Mouse (Mus musculus) G1E (cell line): ENCODE measurements at regions not wholly inside any gene's neighbourhood (a gene's known extent, or its start where the extent isn't known, plus 50 kb on each side); places are given as distances from the start of the nearest gene placed in this dataset.

Source experiments
- ATAC-seq: 2 replicates; pipeline ENCODE4 v1.8.0; 2016; ENCODE audit warnings: mild to moderate bottlenecking; ENCODE audit not compliant: insufficient number of reproducible peaks, poor library complexity, low FRiP score, severe bottlenecking; ENCODE audit errors: extremely low read depth
- DNase-seq: peaks from one replicate; pipeline ENCODE4 v3.0.0; 2012; ENCODE audit warnings: low spot score
- H3K27me3 ChIP-seq: 2 replicates; pipeline ENCODE4 v1.6.1; 2012; ENCODE audit warnings: mild to moderate bottlenecking, low read length, inconsistent platforms; ENCODE audit not compliant: insufficient read depth
- H3K36me3 ChIP-seq: replicated peaks from 2 replicates; pipeline ENCODE3; 2012; ENCODE audit warnings: mild to moderate bottlenecking, inconsistent platforms
- H3K4me1 ChIP-seq: 2 replicates; pipeline ENCODE4 v1.6.1; 2012; ENCODE audit warnings: low read depth, low read length, inconsistent platforms, mixed read lengths; ENCODE audit not compliant: insufficient read depth
- H3K4me3 ChIP-seq: 2 replicates; pipeline ENCODE4 v1.5.1; 2012; ENCODE audit warnings: low read depth, mild to moderate bottlenecking, inconsistent platforms, low read length, moderate library complexity, mixed read lengths
- H3K9me3 ChIP-seq: replicated peaks from 2 replicates; pipeline ENCODE4 v1.6.1; 2012; ENCODE audit warnings: inconsistent platforms
- CTCF ChIP-seq: IDR thresholded peaks from 2 replicates; pipeline ENCODE4 v1.5.1; 2012; ENCODE audit warnings: low read depth, low read length, inconsistent platforms, mixed read lengths
- GATA1 ChIP-seq: IDR thresholded peaks from 2 replicates; pipeline ENCODE4 v1.6.1; 2012; ENCODE audit warnings: borderline replicate concordance, low read length, inconsistent platforms, mixed read lengths
- GATA2 ChIP-seq: IDR thresholded peaks from 2 replicates; pipeline ENCODE4 v1.6.1; 2012; ENCODE audit warnings: low read depth, low read length, inconsistent platforms, borderline replicate concordance
- POLR2AphosphoS5 ChIP-seq: IDR thresholded peaks from 2 replicates; pipeline ENCODE4 v1.6.1; 2012; ENCODE audit warnings: low read depth, low read length, inconsistent platforms; ENCODE audit not compliant: insufficient replicate concordance
- TAL1 ChIP-seq: conservative IDR thresholded peaks from 2 replicates; pipeline ENCODE4 v1.6.1; 2012; ENCODE audit warnings: low read depth, low read length, inconsistent platforms, mixed read lengths

DNA sequence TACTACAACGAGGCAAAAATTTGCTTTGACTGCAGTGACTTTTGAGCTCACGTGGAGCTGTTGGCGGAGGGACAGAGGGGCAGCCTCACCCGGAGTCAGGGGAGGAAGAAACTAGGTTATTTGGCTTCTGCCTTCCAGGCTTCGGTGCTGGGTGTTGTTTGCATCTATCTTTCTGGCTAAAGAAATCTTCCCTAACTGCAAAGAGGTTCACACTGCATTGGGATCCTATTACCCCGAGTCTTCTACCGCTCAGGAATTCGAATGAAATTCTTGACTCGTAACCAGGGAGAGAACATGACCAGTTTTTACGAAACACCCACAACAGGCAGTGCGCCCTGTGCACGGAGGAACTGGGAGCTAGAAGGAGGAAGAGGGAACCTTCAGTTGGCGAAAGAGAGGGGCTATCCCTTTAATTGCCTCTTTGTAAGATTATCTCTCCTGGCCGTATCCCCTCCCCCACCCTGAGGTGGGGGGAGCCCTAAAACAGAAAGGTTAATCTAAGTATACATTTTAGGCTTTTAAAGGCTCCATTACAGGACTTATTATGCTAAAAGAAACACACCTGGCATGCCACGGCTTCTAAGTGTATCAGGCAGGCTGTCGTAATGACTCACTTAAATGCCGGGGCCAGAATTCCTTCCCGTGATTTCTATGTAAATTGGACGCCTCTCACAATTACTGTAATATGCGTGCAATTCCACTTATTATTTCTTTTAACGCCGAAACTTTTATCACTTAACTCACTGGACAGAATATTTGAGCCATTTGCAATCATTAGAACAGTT lies 115.5 kb upstream of the A230072I06Rik start:
- Histone ChIP-seq H3K4me1 (no peaks in the 10 kb centered on the region), H3K36me3 (no peaks in the 10 kb centered on the region), H3K9me3 (no peaks in the 10 kb centered on the region), H3K27me3 (no peaks in the 10 kb centered on the region), H3K4me3 (no peak overlapping the region)
- no peak for TF ChIP-seq GATA2
- no peak for TF ChIP-seq TAL1
- DNase-seq (no peak), ATAC-seq (no peak)

GRCm38 (mm10) chr8:12165487-12166152 lies 113.0 kb upstream of the A230072I06Rik start:
- no peaks in the 10 kb centered on the region for H3K36me3 ChIP-seq
- no peaks in the 10 kb centered on the region for H3K27me3 ChIP-seq
- no peak overlapping the region for H3K4me3 ChIP-seq
- DNase-seq (no peak), ATAC-seq (no peak)
- H3K4me1 ChIP-seq = no peaks in the 10 kb centered on the region
- H3K9me3 ChIP-seq = no peaks in the 10 kb centered on the region
- TF ChIP-seq TAL1 (no peak), GATA1 (no peak), GATA2 (no peak), POLR2AphosphoS5 (no peak)

DNA sequence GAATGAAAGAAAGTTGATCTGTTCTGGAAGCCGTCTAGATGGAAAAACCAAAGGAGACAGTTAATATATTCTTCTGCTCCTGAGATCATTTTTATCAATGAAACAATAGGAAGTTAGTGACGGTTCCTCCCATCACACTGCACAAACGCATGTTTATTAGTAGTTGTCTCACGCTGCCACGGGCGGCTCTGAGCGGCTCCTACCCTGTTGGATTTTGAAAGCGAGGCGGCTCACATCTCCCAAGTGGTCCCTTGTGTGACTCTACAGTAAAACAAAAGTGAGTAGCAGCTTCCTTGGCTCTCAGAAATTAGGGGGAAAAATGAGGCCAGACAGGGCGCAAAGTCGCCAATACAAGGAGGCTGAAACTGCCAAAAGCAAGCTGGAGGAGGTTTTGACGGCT lies 106.8 kb upstream of the A230072I06Rik start:
- ATAC-seq (no peak), DNase-seq (no peak)
- Histone ChIP-seq H3K9me3 (no peaks in the 10 kb centered on the region), H3K27me3 (no peaks in the 10 kb centered on the region), H3K4me1 (no peaks in the 10 kb centered on the region), H3K36me3 (no peaks in the 10 kb centered on the region), H3K4me3 (no peak overlapping the region)
- no peak for TF ChIP-seq CTCF
- TF ChIP-seq POLR2AphosphoS5 = no peak
- TF ChIP-seq GATA1 = no peak
- no peak for TF ChIP-seq GATA2
- no peak for TF ChIP-seq TAL1

DNA sequence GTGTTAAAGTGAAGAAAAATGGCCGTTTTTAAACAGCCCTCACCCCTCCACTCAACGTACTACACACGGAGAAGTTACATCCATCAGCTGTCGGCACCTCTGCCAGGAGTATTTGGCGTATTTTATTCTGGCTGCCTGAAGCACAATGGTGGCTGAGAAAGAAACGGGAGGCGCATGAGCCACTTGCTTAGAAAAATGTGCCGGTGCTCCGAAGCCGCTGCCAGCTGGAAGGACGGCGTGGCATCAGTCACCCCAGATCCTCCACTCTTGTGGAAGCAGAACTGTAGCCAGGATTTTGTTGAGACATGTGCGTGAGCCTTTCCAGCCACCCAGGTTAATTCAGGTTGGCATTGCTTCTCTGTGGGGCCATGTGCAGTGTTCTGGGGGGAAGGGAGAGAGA lies 103.1 kb upstream of the A230072I06Rik start:
- no peaks in the 10 kb centered on the region for H3K36me3 ChIP-seq
- DNase-seq (no peak), ATAC-seq (no peak)
- H3K4me1 ChIP-seq = no peaks in the 10 kb centered on the region
- no peaks in the 10 kb centered on the region for H3K9me3 ChIP-seq
- TF ChIP-seq CTCF = no peak
- TF ChIP-seq TAL1 = no peak
- no peak overlapping the region for H3K4me3 ChIP-seq
- no peaks in the 10 kb centered on the region for H3K27me3 ChIP-seq

GRCm38 (mm10) chr8:12184666-12185065 lies 94.0 kb upstream of the A230072I06Rik start:
- Histone ChIP-seq H3K9me3 (no peaks in the 10 kb centered on the region), H3K4me1 (no peaks in the 10 kb centered on the region), H3K36me3 (no peaks in the 10 kb centered on the region), H3K27me3 (no peaks in the 10 kb centered on the region; the same call in 1 of the 2 replicates), H3K4me3 (no peak overlapping the region)
- DNase-seq (no peak), ATAC-seq (no peak)
- TF ChIP-seq POLR2AphosphoS5 = no peak
- TF ChIP-seq GATA1 = no peak
- TF ChIP-seq GATA2 = no peak
- no peak for TF ChIP-seq CTCF
- no peak for TF ChIP-seq TAL1

DNA sequence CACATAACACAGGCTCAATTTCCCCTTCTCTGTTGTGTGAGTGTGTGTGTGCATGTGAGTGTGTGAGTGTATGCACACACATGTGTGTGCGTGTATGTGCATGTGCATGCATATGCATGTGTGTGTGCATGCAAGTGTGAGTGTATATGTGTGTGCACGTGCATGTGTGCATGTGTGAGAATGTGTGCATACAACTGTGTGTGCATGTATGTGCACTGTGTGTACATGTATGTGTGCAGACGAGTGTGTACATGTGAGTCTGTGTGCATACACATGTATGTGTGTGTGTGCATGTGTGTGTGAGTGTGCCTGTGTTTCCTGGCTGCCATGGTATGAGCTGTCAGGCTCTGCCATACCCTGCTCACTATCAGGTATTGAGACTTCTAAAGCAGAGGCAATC lies 91.3 kb upstream of the A230072I06Rik start:
- Histone ChIP-seq H3K36me3 (no peaks in the 10 kb centered on the region), H3K9me3 (no peaks in the 10 kb centered on the region), H3K27me3 (no peaks in the 10 kb centered on the region; the same call in 1 of the 2 replicates), H3K4me3 (no peak overlapping the region), H3K4me1 (no peaks in the 10 kb centered on the region)
- ATAC-seq (no peak), DNase-seq (no peak)
- TF ChIP-seq TAL1 (no peak), CTCF (no peak)

GRCm38 (mm10) chr8:12188451-12188850 lies 90.2 kb upstream of the A230072I06Rik start:
- DNase-seq = no peak
- Histone ChIP-seq H3K4me3 (no peak overlapping the region), H3K9me3 (no peaks in the 10 kb centered on the region), H3K4me1 (no peaks in the 10 kb centered on the region), H3K36me3 (no peaks in the 10 kb centered on the region), H3K27me3 (no peaks in the 10 kb centered on the region; the same call in 1 of the 2 replicates)
- no peak for ATAC-seq
- no peak for TF ChIP-seq GATA2
- no peak for TF ChIP-seq TAL1
- TF ChIP-seq GATA1 = no peak
- no peak for TF ChIP-seq POLR2AphosphoS5
- no peak for TF ChIP-seq CTCF
